Mouse (Mus musculus): ENCODE measurements around the gene Pdzd7.

The Pdzd7 gene

GRCm38 (mm10) chr19:45012636-45013035 lies 32.9 kb downstream of the Pdzd7 start:
- peak; percentile 59 for DNase-seq (ENCODE audit: low read depth)

GRCm38 (mm10) chr19:45012219-45012618 lies 33.3 kb downstream of the Pdzd7 start:
- no peak for DNase-seq (ENCODE audit: low read depth)

DNA sequence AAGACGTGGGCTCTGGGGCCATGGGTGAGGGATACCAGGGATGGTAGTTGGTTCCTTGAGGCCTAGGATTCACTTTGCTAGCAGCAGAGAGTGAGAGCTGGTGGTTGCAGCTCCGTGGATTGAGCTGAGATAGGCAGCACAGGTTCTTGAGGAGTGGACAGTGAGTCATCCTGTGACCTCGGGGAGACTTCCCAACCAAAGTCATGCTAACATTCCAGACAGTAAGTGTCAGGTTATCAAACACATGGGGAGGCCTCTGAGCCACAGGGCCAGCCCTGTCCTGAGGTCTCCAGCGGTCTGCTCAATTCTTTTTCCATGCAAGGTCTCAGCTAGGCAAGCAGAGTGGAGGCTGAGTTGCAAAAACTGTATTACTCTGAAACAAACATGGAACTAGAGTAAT lies 34.9 kb downstream of the Pdzd7 start:
- no peak for DNase-seq (ENCODE audit: low read depth)

- no peak for DNase-seq (ENCODE audit: low read depth)
Measured at GRCm38 (mm10) chr19:45007425-45008191, 37.9 kb downstream of the Pdzd7 start.

DNA sequence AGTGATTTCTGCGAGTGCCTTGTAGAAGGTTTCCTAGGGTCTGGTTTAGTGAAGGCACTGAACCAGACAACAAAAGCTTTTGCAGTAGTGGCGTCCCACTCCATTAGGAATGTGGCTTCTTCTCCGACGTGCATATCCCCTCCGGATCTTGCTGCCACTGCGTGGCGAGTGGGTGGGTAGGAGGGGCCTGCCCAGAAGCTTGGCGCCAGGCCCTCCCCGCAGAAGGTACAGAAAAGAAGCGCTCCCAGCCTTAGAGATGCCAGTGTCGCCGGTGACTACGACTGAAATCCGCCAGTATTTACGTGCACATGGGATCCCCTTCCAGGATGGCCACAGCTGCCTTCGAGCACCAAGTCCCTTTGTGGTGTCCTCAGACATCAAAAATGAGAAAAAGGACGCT lies 38.5 kb downstream of the Pdzd7 start:
- DNase-seq (ENCODE audit: low read depth), result peak; percentile 55

- DNase-seq (ENCODE audit: low read depth), result peak; percentile 97
Measured at GRCm38 (mm10) chr19:45005957-45006712, 39.4 kb downstream of the Pdzd7 start, which contains the start of gene Mrpl43. TSS of gene Mrpl43 (minus strand) at chr19:45006442.

DNA sequence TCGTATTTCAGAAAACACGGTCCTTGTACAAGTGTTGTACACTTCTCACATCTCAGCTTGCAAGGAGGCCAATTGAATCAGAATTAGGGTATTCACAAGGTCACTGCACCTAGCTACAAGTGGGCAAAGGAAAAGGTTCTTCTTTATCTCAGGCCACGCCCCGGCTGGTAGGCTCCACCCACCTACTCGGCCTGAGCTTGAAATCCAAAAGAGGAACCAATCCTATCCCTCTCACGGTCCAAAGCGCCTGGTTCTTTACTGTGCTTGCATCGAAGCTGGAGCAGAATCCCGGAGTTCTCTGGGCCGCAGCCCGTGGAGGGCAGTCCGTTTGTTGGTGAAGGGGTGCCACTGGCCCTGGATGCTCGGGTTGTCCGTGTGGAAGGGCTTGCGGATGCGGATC lies 40.1 kb downstream of the Pdzd7 start, which contains the start of gene Twnk:
TSS of gene Twnk (plus strand) at position 220 of the 400 bp plus-strand sequence.
- DNase-seq (ENCODE audit: low read depth), result peak; percentile 77

GRCm38 (mm10) chr19:45003740-45004516 lies 41.6 kb downstream of the Pdzd7 start:
- DNase-seq (ENCODE audit: low read depth), result no peak

DNA sequence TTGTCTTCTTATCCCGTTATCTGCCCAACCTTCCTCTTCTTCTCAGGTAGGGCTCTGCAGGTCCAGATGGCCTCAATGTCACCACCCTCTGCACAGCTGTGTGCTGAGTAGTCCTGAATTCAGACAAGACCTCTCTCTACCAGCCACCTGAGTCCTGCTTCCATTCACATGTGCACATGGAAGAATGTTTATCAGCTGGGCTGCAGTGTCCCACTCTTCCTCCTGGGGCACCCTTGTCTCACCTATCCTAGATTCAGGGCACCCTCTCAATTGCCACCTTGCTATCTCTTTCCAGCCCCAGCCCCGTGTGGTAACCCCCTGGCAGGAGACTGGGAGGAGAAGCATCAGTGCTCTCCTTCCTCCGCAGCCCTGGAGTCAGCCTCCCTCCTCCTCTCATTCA lies 43.2 kb downstream of the Pdzd7 start:
- no peak for DNase-seq (ENCODE audit: low read depth)

DNA sequence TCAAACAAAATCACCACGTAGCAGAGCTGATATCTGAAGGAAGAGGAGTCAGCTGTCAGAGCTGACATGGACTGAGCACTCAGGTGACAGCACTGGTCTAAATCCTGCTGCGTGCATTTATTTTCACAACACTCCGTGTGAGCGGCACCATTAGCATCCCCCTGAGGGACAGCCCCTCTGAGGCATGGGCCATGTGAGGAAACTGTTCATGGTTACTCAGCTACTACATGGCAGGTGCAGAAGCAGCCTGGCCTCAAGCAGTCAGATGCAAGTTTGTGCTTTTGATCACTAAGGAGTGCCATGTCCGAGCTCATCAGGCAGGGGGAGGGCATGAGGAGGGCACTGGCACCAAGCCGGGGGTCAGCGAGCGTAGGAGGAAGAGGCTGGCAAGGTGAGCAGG lies 45.9 kb downstream of the Pdzd7 start:
- no peak for DNase-seq (ENCODE audit: low read depth)

DNA sequence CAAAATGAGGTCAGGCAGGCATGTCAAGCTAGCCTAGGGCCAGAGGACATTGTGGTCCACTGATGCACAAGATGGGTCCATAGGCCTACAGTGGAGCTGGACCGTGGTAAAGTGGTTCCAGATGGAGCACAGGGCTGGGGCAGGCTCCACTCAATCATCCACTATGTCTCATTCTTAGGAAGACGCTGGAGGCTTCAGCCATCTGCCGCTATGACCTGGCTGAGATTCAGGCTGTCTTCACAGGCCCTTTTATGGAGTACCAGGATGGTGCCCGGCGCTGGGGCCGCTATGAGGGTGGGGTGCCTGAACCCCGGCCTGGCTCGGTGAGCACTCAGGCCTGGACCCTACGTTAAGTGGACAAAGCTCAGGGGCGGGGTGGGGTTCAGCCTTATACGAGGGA lies 47.7 kb downstream of the Pdzd7 start:
- DNase-seq (ENCODE audit: low read depth), result no peak

DNA sequence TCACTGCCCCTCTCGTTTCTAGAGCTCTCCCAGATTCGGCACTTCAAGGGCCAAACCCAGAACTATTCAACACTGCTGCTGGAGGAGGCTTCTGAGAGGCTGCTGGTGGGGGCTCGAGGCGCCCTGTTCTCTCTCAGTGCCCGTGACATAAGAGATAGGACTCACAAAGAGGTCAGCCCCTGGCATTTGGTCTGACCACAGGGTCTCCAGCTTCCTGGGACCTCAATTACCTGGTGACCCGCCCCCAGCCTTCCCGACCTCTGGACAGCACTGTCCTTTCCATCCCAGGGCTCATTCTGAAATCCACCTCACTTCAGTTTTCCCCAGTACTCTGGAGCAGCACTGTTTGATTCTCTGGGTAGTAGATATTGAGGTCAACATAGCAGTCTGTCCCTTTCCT lies 52.8 kb downstream of the Pdzd7 start:
- DNase-seq (ENCODE audit: low read depth), result no peak

DNA sequence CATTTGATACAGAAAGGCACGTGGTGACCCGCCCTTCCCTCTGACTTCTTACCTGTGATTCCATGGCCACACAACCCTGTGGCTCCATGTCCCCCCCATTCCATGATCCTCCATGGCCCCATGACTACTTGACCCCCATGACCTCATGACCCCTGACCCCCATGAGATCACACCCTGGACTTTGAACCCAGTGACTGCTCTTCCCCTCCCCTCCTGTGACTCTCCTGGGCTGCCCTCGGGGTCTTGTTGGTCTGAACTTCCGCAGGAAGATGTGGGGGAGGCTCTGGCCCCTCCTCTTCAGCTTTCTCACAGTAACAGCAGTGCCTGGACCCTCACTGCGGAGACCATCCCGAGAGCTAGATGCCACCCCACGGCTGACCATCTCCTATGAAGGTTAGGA lies 53.3 kb downstream of the Pdzd7 start:
- DNase-seq (ENCODE audit: low read depth), result no peak

DNA sequence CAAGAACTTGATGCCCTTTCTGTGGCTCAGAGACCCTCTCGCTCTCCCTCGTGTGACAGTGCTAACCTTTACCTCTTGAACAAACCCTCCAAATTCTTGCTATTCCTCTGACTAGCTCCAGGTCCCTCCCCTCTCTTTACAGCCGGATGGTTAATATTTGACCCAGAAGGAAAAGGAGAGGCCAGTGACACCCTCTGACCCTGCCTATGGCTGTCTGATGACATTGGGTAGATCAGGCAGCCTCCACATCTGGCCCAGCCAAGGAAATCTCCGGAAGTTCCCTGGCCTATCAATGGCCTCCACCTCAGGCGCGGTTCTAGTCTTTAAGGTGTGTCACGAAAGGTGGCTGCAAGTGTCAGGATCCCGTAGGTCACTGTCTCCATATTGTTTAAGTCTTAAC lies 54.5 kb downstream of the Pdzd7 start:
- DNase-seq (ENCODE audit: low read depth), result no peak

DNA sequence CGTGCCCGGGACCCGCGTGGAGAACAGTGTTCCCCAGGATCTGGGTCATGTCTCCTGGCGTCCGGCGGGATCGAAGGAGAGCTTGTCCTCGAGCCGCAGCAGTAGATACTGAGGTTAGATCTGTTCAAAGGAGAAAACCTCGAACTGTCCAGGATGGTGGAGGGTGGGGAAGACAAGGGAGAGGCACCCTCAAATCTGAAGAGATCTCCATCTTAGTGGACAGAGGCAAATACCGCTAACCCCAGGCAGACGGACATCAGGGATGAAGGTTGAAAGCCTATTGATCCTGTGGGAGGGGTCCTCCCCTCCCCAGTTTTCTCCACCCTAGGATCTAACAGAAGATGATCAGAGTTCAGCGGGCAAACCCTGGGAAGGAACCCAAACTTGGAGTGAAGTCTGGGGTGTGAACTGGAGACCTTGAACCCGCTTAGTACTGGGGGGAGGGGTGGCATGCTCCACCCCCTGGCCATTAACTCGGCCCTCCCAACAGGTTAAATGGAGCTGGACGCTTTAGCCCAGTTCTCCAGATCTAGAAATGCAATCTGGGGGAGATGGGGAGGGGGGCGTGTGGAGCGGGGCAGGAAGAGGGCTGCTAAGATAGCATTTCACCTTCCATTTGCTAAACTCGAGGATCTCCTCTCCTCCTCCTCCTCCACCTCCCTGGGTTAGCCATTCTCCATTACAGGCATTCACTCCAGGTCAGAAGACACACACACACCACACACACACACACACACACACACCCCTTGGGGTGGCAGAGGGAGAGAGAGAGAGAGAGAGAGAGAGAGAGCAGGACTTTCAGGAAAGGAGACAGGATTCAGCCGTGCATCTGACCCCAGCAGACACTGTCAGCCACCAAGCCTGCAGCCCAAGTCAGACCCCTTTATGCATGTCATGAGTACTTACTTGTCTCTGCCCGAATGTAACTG lies 55.7 kb downstream of the Pdzd7 start:
- DNase-seq (ENCODE audit: low read depth), result no peak

GRCm38 (mm10) chr19:44988831-44989566 lies 56.5 kb downstream of the Pdzd7 start, which contains the start of gene Sema4g:
TSS of gene Sema4g (plus strand) at chr19:44989101.
- peak; percentile 41 for DNase-seq (ENCODE audit: low read depth)

DNA sequence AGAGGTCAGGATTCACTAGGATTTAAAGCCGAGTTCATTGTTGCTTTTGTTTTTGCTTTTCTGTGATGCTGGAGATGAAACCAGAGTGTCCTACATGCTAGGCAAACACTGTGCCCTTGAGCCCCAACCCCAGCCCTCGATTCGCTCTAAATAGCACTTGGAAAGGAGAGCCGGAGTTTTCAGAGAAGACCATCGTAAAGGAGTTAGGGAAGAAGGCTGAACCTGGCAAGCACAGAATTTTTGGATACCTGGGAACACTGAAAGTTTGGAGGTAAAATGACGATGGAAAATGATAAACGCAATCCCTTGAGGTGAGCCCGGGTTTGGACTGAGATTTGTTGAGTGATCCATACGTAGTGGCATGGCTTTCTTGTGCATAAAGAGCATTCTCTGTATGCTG lies 57.2 kb downstream of the Pdzd7 start:
- no peak for DNase-seq (ENCODE audit: low read depth)

DNA sequence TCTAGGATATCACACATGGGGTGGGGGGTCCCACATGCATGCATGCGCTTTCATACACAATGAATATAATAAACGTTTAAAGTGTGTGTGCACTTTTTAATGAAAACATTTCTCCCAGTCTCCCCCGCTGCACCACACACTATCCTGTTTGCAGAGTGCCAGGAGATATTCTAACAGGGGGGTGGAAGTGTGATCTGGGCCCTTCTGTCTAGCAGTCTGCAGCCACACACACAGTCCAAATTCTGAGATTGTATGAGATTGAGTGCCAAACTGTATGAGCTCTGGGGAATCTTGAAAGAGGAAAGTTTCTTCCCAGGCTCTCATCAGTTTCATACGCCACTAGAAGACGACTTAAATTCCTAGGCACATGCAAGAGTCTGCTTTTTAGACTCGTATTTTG lies 57.7 kb downstream of the Pdzd7 start:
- no peak for DNase-seq (ENCODE audit: low read depth)

DNA sequence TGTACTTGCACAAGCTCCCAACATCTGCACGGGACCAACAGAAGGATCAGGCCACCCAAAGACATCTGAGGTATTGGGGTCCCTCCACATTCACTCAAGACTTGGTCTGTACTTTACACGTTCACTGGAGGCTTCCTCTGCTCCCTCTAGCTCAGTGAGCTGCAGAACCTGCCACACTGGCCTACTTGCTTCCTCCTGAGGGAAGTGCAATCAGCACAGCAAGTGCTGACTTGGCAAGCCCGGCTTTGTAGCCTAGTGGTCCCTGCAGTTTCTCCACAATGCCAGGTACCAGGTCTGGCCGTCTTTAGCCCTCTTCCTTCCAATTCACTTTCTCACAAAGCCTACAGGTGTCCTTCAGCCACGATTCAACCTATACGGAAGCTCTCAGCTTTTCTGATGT lies 58.5 kb downstream of the Pdzd7 start:
- DNase-seq (ENCODE audit: low read depth), result no peak

DNA sequence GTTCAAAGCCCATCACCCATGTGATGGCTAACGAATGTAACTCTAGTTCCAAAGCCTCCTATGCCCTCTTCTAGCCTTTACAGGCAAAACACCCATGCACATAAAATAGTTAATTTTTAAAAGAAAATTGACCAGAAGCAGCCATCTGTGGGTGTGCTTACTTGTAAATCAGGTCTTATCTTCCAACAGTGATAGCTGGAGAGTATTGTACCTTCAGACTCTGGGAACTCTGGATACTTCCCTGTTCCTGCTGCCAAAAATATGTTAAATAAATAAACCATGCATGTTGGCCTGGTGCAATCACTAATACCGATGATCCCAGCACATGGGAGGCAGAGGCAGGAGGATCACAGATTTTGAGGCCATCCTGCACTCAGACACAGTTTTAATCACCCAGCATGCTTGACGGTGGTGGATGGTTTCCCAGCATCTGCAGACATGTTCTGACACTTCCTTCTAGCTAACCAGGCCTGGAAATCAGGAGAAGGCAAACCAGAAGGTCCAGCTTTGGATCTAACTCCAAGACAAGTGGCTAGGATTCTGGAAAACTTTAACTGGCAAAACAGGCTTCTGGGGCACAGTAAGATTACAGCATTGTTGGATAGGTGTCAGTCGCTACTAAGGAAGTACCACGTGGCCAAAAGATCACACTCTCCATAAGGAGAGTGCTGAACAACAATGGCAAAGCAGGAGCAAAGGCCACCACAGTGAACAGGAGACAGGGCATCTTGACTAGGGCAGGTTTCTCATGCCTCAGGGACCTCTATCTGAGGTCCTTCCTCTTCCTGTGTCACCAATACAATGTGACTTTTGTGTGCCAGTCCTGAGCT lies 60.1 kb downstream of the Pdzd7 start:
- DNase-seq (ENCODE audit: low read depth), result no peak

Measured in induced T-regulatory cell, adult 2 months (primary cell).